Mouse (Mus musculus) frontal cortex, postnatal 14 days (tissue): Measurements from ENCODE around the gene Lhb.
"Not testable (repeated sequence)": the region's sequence is repeated elsewhere in the genome, so short reads cannot be mapped to it uniquely, and the experiment has no call there.

Source experiments
- DNase-seq, 2 experiments: peaks; one replicate each; pipeline ENCODE4 v3.0.0; 2022; ENCODE audit warnings: low spot score in 2 of 2

Lhb gene

DNA sequence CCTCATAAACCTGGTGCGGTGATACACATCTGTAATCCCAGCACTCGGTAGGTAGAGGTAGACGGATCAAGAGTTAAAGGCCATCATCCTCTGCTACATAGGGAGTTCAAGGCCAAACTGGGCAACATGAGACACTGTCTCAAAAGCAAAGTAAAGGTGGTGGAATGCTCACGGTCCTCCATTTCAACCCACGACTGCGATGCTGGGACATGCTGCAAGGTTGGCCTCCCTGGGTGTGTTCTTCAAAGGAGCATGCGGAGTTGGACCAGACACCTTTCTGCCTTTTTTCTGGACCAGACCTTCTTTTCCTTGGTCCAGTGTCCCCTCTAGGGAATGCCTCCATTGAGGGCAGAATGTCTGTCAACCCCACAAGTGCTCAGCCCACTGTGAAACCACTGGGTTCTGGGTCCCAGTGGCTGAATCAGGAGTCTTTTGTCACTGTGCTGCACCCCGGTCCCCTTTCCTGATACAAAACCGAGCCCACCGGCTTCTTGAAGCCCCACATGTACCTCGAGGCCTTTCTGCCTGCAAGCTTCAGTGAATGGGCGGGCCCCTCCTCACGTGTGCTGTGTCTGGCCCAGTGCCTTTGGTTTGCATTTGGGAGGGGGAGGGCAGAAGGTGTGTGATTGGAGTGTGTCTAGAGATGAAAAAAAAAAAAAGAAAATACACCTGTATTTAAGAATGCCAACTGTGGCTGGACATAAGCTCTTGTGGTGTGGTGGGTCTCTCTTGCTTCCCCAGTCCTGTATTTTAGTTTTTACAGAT, 35.5 kb downstream of the Lhb start:
- DNase-seq, result no peak

DNA sequence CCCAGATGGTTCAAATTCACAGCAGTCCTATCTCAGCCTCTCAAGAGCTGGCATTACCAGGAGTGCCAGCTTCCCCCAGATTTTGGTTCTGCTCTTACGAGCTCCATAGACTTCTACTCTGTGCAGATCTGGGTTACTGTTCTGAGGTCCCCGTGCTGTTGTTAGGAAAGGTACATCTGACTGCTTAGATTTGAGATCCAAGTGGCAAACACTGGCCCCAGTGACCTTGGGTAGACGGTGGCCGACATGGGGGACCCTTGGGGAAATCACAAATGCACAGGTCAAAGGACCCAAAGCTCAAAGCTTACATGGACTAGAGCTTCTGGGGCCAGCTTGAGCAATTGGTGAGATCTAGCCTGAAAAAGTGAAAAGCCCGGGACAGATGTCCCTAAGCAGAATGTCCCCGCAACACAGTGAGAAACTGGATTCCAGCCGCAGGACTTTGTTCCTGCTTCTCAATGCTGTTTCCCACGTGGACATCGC, 36.1 kb downstream of the Lhb start:
- no peak for DNase-seq

DNA sequence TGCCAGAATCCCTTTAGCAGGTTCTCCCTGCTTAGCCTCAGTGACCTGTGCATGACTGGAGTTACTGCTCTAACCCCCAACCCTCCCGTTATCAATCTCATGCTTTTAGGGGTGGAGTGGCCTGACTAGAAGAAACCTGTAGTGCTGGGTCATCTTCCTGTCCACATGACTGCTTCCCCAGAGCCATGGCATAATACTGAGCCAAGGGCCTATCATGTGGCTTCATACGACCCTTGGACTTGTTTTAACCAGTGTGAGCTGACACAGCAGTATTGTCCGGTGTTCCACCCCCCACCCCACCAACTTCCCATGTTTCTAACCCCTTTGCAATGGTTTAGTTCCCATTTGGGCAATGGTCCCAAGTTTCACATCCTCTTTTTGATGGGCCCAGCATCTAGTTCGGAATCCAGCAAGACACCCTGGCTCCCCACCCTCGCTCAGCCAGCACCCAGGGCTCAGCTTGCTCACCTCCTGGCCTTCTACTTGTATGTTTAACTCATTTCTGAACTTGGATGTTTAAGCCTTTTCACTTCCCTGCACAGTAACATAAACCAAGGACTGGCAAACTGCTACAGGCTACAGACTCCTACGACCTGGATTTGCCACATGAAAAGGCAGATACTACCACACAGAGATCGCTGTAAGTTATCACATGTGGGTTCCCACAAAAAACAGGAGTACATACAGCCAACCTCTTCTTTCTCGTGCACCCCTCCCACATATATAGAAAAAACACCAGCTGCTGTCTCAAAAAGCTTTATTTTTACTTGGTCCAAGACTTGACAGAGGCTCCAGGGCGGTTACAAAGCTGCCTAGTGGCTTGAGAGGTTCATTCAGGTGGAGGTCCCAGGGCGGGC, 36.8 kb downstream of the Lhb start:
- no peak for DNase-seq

DNA sequence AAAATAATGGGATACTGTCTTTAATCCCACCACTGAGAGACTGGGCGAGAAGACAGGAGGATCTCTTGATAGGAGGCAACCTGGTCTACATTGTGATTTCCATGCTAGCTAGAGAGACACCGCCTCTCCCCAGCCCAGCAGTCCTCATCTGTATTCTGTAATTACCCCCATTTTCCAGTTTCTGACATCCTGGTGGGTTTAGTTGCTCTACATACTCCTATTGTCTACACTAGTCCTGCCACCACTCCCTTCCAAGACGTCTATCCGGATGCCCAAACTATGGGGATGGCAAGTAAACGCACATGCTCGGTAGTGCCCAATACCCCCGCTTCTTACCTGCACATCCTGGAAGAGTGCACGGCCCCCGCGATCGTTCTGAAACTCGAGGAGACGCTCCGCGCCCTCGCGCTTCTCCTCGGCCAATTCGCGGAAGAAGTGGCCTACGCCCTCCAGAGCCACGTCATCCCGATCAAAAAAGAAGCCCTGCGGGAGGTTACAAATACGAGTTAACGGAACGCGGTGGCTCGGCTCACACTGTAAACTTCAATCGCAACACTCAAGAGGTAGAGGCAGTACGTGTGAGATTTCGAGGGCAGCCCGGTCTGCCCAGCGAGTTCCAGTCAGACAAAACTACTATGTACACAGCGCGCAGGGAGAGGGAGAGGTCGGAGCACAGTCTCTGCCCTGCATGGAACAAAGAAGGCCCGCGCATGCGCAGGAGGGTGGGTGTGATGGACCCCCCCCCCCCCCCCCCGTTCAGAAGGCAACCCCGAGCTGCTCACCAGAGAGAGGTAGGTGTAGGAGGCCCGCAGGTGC, 38.3 kb downstream of the Lhb start:
- peak; percentile 54 to 61 for DNase-seq

DNA sequence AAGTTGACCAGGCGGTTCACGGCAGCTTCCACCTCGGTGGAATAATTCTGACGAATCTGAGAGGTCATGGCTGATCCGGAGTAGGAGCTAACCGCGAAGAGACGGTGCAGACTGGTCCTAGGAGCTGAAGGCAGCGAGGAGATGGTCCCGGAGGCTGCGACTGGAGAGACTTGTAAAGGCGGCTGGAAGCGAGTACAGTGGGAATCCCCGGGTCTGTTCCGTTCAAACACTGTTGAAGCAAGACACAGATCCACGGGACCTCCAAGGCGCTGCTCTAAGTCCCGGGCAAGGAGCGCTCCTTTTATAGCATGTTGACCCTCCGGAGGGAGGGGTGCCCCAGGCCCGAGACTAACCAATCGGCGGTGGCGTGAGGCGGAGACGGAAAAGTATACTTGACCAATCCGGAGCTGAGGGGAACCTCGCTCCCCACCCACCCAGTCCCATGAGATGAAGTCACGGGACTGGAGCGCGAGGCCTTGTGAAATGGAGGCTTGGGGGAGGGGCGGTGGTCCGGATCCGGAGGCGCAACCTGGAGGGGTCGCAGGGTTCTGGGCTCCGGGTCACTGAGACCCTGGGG, 39.0 kb downstream of the Lhb start, which contains the start of gene Ftl1:
TSS of gene Ftl1 (minus strand) at position 321 of the 577 bp plus-strand sequence.
- DNase-seq, result peak; percentile 97

DNA sequence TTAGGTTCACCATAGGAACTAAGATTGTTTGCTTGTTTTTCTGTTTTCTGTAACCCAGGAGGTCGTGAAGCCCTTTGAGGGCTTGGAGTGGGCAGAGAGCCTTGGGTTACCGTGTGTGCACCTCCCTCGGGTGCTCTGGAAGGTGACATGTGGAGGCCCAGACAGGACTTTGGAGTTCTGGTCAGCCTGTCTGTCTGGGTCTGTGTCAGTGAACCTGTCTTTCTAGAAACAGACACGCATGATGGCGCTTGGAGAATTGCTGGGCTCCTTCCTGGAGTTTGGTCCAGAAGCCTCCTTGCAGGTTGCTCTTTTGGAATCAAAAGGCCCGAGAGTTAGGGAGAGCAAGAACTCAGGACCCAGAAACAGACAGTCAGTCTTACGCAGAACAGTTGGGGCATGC, 39.8 kb downstream of the Lhb start:
- no peak for DNase-seq

DNA sequence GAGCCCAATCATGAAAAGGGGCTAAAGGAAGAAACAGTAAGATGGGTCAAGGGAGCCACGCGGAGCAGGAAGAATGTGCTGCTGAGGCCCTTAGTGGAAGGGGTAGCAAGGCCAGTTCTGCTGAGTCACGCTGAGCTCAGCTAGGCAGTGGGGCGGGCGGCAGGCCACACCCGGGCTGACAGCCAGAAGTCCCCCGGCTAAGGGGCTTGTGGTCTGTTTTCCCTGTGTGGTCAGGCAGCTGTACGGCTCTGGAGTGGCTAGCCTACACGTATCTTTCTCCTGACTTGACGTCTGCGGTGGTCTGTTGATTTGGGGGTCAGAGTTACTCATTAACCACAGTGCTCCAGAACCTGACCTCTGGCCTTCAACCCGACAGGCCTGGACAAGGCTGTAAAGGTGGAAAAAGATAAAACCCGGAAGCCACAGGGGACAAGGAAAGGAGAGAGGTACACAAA, 40.3 kb downstream of the Lhb start:
- DNase-seq, result no peak

DNA sequence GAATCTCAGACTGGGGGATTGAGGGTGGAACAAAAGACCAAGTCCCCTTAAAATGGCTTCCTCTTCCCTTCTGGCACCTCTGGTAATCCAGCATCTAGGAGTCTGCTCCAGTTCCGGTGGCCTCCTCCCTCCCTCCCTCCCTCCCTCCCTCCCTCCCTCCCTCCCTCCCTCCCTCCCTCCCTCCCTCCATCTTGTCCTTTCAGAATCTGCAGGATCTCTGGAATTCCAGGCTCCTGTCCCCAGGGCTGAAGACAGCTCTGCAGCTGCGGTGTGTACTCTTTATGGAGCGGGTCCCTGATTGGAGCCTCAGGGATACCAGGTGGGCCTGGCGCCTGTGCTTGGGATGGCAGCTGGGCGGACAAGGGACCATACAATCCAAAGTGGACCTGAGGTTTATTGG, 40.7 kb downstream of the Lhb start:
- DNase-seq, result no peak

DNA sequence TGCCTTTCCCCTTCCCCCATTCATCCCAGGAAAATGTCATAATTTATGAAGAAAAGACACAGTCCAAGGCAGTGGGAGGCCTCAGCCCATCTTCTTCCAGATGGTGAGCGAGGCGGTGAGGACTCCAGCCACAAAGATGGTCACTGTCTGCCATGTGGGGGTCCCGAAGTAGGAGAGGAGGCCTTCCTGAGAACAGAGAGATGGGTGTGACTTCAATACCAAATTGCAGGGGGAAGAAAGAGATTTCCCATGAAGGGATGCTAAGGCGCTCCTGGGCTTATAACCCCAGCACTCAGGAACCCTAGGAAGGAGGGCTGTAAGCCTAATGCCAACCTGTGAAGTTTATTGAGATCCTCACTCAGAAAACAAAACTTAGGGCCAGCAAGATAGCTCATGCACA, 41.2 kb downstream of the Lhb start:
- no peak for DNase-seq

DNA sequence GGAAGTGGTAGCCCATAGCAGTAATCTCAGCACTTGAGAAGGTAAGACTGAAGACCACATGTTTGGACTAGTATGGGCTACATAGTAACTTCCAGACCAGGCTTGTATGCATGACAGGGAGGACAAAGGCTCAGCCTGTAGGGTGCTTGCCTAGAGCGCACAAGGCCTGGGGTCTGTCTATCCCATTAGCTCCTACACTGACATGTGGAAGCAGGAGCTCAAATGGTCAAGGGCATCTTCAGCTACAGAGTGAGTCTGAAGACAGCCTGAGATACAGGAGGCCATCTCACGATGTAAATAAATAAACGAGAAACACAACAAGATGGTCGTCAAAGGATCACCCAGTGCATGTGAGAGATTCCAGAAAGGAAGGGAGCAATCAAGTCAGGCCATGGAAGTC, 41.7 kb downstream of the Lhb start:
- no peak for DNase-seq

DNA sequence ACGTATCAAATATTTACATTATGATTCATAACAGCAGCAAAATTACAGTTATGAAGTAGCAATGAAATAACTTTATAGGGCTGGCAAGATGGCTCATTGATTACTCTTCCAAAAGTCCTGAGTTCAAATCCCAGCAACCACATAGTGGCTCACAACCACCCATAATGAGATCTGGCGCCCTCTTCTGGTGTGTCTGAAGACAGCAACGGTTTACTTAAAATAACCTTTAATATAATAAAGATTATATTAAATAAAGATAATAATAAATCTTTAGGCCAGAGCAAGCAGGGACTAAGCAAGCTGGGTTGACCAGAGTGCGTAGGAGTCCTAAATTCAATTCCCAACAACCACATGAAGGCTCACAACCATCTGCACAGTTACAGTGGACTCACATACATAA, 42.2 kb downstream of the Lhb start:
- not testable (repeated sequence) for DNase-seq

DNA sequence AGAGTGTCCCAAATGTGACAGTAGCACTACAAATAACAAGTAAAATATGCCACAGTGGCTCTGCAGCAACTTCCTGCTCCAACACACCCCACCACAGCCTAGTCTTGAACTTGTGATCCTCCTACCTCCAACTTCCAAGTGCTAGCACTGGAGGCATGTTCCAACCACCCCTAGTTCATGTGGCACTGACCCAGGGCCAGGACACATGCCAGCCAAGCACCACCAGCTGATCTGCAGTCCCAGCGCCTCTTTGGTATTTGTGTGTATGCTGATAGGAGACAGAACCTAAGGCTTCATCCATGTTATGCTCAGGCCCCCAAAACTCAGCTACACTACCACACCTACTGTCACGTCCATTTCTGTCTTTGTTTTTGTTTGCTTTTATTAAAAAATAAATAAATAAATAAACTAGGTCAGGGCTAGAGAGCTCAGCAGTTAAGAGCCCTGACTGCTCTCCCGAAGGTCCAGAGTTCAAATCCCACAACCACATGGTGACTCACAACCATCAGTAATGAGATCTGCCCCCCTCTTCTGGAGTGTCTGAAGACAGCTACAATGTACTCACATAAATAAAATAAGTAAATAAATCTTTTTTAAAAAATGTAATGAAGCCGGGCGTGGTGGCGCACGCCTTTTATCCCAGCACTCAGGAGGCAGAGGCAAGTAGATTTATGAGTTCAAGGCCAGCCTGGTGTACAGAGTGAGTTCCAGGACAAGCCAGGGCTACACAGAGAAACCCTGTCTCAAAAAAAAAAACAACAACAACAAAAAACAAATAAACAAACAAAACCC, 43.6 kb downstream of the Lhb start:
- no peak for DNase-seq

DNA sequence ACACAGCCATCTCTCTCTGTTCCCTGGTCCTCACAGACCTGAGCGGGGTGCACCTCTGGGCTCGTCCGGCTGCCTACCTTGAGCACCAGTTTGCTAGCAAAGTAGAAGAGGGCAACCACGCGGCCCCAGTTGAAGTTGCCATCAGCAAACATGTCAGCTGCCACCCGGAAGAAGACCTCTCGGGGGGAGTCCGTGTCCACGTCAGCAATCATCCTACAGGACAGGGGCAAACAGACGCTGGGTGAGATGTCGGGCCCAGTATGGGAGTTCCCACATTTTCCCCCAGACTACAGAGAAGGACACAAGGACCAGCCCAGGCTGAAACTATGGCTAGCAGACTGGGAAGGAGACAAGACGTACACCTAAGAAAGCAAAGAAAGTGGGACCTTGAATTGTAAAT, 44.5 kb downstream of the Lhb start:
- no peak for DNase-seq

DNA sequence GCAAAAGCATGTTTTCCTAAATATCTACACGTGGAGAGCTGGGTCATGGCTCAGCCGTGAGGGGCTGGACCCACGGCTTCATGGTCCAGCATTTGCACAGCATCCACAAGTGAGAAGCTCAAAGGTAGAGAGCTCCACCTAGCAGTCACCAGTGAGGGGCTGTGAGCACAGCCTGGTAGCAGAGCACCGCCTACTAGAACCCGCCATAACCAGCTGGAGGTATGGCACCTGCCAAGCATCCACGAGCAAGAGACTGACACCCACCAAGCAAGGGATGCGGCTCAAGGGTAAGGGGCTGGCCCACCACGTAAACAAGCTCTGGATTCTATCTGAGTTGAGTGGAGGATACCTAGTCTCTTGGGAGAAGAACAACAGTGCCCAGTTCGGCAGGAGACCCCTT, 44.9 kb downstream of the Lhb start:
- DNase-seq, result no peak

DNA sequence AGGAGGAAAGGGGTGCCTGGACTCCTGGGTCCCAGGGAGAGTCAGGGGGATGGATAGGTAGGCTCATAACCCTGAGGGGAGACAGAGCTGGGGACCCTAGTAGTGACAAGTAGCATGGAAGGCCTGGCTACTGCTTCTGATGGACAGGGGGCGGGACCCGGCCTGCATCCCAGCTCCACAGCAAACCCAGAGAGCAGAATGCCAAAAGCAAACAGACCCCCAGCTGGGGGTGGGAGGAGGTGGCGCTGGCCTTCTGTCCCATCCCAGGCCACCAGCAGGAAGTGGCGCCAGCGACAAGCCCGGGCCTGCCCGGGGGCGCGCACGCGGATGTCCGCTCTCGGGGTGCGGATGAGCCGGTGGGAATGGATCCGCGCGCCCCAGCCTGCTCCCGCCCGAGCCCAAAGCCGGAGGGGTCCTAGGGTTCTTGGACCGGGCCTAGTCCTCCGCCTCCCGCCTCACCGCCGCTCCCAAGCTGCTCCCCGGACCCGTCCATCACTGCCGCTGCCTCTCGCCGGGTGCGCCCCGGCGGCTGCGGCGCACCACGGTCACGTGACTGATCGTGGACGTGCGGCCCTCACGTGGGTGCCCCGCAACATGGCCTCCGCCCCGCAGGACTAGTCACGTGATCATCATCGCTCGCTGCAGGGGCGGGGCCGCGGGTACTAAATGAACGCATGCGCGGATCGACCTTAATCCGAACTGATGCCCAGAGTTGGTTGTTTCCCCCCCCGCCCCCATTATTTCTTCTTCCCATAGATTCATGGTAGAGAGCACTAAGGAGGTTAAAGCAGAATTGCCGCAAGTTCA, 45.9 kb downstream of the Lhb start, which contains the start of gene Bax:
TSS of gene Bax (minus strand) at position 616 of the 807 bp plus-strand sequence.
- peak; percentile 92 to 95 for DNase-seq

DNA sequence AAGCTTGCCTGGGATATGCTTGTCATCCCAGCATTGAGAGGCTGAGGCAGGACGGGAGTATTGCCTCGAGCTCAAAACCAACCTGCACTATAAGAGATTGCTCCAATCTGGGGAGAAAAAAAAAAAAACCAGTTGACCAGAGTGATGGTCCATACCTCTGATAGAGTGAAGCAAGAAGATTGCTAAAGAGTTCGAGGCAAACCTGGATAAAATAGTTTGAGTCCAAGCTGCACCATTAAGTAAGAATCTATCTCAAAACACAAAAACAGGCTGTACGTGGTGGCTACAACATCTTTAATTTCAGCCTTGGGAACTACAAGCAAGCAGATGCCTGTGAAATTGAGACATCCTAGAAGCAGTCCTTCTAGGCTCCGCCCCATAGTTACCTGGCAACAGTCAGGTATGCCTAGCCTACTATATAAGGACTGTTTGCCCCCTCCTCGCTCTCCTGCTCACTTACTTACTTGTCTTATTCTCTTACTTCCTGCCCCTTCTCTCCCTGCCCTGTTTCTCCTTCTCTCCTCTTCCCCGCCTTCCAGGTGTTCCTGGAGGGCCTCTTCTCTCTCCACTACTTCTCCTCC, 46.6 kb downstream of the Lhb start:
- no peak for DNase-seq

DNA sequence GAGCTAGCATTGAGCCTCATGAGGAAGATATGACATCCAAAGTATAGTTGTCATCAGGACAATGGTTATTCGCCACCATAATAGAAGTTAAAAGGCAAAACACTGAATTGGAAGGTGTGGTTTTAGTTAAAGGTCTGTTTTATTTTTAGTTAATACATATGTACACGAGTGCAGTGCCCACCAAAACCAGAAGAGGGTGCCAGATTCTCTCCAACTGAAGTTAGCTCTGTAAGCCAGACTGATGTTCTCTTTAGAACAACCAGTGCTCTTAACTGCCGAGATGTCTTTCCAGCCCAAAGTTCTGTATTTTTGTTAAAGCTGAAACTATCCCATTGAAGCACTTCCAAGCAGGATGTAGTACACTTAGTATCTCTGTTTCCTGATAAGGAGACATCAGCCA, 50.2 kb downstream of the Lhb start:
- DNase-seq, result peak in 1 of 2 experiments; percentile 71
